Mouse (Mus musculus) liver, adult 2 months (tissue): Measurements from ENCODE around the gene 5730596B20Rik. TPM values are rescaled to one million over a fixed set of nuclear protein-coding genes. Genes with fewer than 3 reads are reported as not detected.

ENCODE experiments used
- DNase-seq: peaks from one replicate; pipeline ENCODE4 v3.0.0-alpha.2; 2011; ENCODE audit warnings: low read depth, low spot score; ENCODE audit errors: extremely low read depth
- H3K27ac ChIP-seq: fragments of 200-500 bp; replicated peaks from 2 replicates; pipeline ENCODE4 v1.5.1; 2012; ENCODE audit warnings: low read depth, mild to moderate bottlenecking, control low read depth, inconsistent platforms, low read length; ENCODE audit not compliant: insufficient read depth
- H3K27me3 ChIP-seq: fragments of 200-500 bp; 2 replicates; pipeline ENCODE4 v1.6.1; 2012; ENCODE audit warnings: mild to moderate bottlenecking, moderate library complexity, low read length, inconsistent platforms; ENCODE audit not compliant: control insufficient read depth, insufficient read depth
- H3K36me3 ChIP-seq: fragments of 200-500 bp; 2 replicates; pipeline ENCODE4 v1.6.1; 2012; ENCODE audit warnings: low read length, inconsistent platforms; ENCODE audit not compliant: control insufficient read depth, insufficient read depth
- H3K4me1 ChIP-seq: fragments of 200-500 bp; 2 replicates; pipeline ENCODE4 v1.6.1; 2011; ENCODE audit warnings: low read length; ENCODE audit not compliant: control insufficient read depth, insufficient read depth
- H3K4me3 ChIP-seq: fragments of 200-500 bp; 2 replicates; pipeline ENCODE4 v1.5.1; 2011; ENCODE audit warnings: low read depth, mild to moderate bottlenecking, control low read depth, low read length, moderate library complexity; ENCODE audit not compliant: insufficient read depth
- H3K79me2 ChIP-seq: fragments of 200-500 bp; 2 replicates; pipeline ENCODE4 v1.6.1; 2012; ENCODE audit warnings: inconsistent platforms, mild to moderate bottlenecking, low read length, moderate library complexity; ENCODE audit not compliant: control insufficient read depth, insufficient read depth
- H3K9ac ChIP-seq: fragments of 200-500 bp; 2 replicates; pipeline ENCODE4 v1.6.1; 2012; ENCODE audit warnings: low read depth, mild to moderate bottlenecking, control low read depth, inconsistent platforms, low read length
- CTCF ChIP-seq: fragments of 200-500 bp; IDR thresholded peaks from 2 replicates; pipeline ENCODE4 v1.5.1; 2011; ENCODE audit warnings: low read depth, low read length, control low read depth
- POLR2A ChIP-seq: fragments of 200-500 bp; IDR thresholded peaks from 2 replicates; pipeline ENCODE4 v1.6.1; 2011; ENCODE audit warnings: low read length, control low read depth; ENCODE audit not compliant: insufficient read depth; ENCODE audit errors: extremely low read depth
- WGBS: fragments of 180-500 bp; shearing (Covaris S2); methylation state at CpG from one replicate; pipeline ENCODE4 v1.1.7; 2018; 5-methylcytosine and 5-hydroxymethylcytosine counted together
- polyA plus RNA-seq: library from polyadenylated mRNA; depleted of rRNA; stranded (reverse); fragments of >200 nt; gene quantifications from 2 replicates; pipeline ENCODE4 v1.2.3, GENCODE M21; 2012; rRNA removed
- total RNA-seq: library from RNA; depleted of rRNA; stranded (reverse); fragments of >200 nt; gene quantifications from 2 replicates; pipeline ENCODE4 v1.2.3, GENCODE M21; 2014; rRNA removed

Gene 5730596B20Rik
- total RNA-seq (0.09 TPM in 1 of 2 replicates, not detected in the other), polyA plus RNA-seq (0.02 TPM in 2 replicates)

GRCm38 (mm10) chr6:52177061-52177735 is at the start of gene 5730596B20Rik:
5730596B20Rik (plus strand) TSS chr6:52177498.
- peak within 1 kb of the TSS; percentile 43 for H3K9ac ChIP-seq
- H3K4me1 ChIP-seq, result no peaks in the 10 kb centered on the region
- DNase-seq, result no peak
- peak within 1 kb of the TSS; percentile 45 for H3K4me3 ChIP-seq
- H3K36me3 ChIP-seq, result no peaks in the 10 kb centered on the region
- whole genome bisulfite sequencing, result 9% methylated on average over 36 of the region's 36 CpGs
- H3K27me3 ChIP-seq, result peaks cover 8% of the 10 kb centered on the region; the same call in 1 of the 2 replicates
- TF ChIP-seq POLR2A, result no peak
- TF ChIP-seq CTCF, result no peak
- H3K79me2 ChIP-seq, result no peaks in the 10 kb centered on the region
- peak within 1 kb of the TSS; percentile 53 for H3K27ac ChIP-seq

- no peak overlapping the region for H3K27ac ChIP-seq
- no peak for TF ChIP-seq POLR2A
- TF ChIP-seq CTCF, result no peak
- H3K27me3 ChIP-seq, result no peaks in the 10 kb centered on the region
- DNase-seq, result no peak
- no peak overlapping the region for H3K9ac ChIP-seq
- H3K79me2 ChIP-seq, result no peaks in the 10 kb centered on the region
- 79% methylated on average over 9 of the region's 9 CpGs for WGBS
- H3K4me1 ChIP-seq, result no peaks in the 10 kb centered on the region
- no peak overlapping the region for H3K4me3 ChIP-seq
- H3K36me3 ChIP-seq, result no peaks in the 10 kb centered on the region
Measured at GRCm38 (mm10) chr6:52137841-52138535, 39.3 kb upstream of the 5730596B20Rik start.

GRCm38 (mm10) chr6:52138576-52138975 is 38.7 kb upstream of the 5730596B20Rik start:
- H3K9ac ChIP-seq, result no peak overlapping the region

GRCm38 (mm10) chr6:52139115-52139514 is 38.2 kb upstream of the 5730596B20Rik start:
- no peaks in the 10 kb centered on the region for H3K36me3 ChIP-seq
- H3K27ac ChIP-seq, result no peak overlapping the region
- no peak overlapping the region for H3K4me3 ChIP-seq
- DNase-seq, result no peak
- no peaks in the 10 kb centered on the region for H3K27me3 ChIP-seq
- WGBS, result 89% methylated on average over 5 of the region's 5 CpGs
- no peak overlapping the region for H3K9ac ChIP-seq
- H3K4me1 ChIP-seq, result no peaks in the 10 kb centered on the region
- TF ChIP-seq CTCF, result no peak
- TF ChIP-seq POLR2A, result no peak
- H3K79me2 ChIP-seq, result no peaks in the 10 kb centered on the region

More at GRCm38 (mm10) chr6:52138576-52138975, 38.7 kb upstream of the 5730596B20Rik start:
- 73% methylated on average over 10 of the region's 10 CpGs for WGBS
- no peak for TF ChIP-seq POLR2A
- TF ChIP-seq CTCF, result no peak
- no peak for DNase-seq
- Histone ChIP-seq H3K4me1 (no peaks in the 10 kb centered on the region), H3K36me3 (no peaks in the 10 kb centered on the region), H3K27me3 (no peaks in the 10 kb centered on the region), H3K27ac (no peak overlapping the region), H3K79me2 (no peaks in the 10 kb centered on the region), H3K4me3 (no peak overlapping the region)

GRCm38 (mm10) chr6:52150401-52150966 is 26.8 kb upstream of the 5730596B20Rik start:
- WGBS, result 22% methylated on average over 16 of the region's 16 CpGs
- Histone ChIP-seq H3K4me1 (no peaks in the 10 kb centered on the region), H3K4me3 (no peak overlapping the region), H3K9ac (no peak overlapping the region), H3K27ac (no peak overlapping the region), H3K79me2 (no peaks in the 10 kb centered on the region), H3K27me3 (peaks cover 5% of the 10 kb centered on the region; the same call in 1 of the 2 replicates), H3K36me3 (no peaks in the 10 kb centered on the region)
- DNase-seq, result no peak
- no peak for TF ChIP-seq CTCF
- no peak for TF ChIP-seq POLR2A
